9 mouse cellular contexts compared by ENCODE assay signal in genomic region chr12:86659447-86659968, GRCm38 (mm10). TPM values are rescaled to one million over a fixed set of nuclear protein-coding genes. Genes with fewer than 3 reads are reported as not detected.
A peak's percentile ranks its signal among the peaks of the same experiment; 100 is the strongest.
DNase-seq lines count a peak whose midpoint lies in the region; ATAC-seq lines count a peak whose summit lies in the region.
"Had no signal": no experiment of that assay in that cellular context is flagged by ENCODE, and none has a peak within 500 bp of the region (broad histone marks: within the 10 kb centered on the region; RNA-seq: fewer than 3 reads in every experiment).

No protein-coding gene starts in this region.

- H3K4me3 ChIP-seq in embryonic facial prominence, embryonic 10.5 days, result no peak overlapping the region
- no peak overlapping the region for H3K4me3 ChIP-seq in hindbrain, embryonic 16.5 days (ENCODE audit: low read length)
- H3K4me3 ChIP-seq: megakaryocyte, embryonic 14.5 days had no signal

- peak; percentile 84 for ATAC-seq in hindbrain, embryonic 16.5 days
- no peak for ATAC-seq in megakaryocyte, adult 5-6 weeks (ENCODE audit: poor library complexity, severe bottlenecking)
- ATAC-seq in monocyte, adult 5-6 weeks (replicated peaks; ENCODE audit: insufficient number of reproducible peaks, low FRiP score, low TSS enrichment, poor library complexity, severe bottlenecking), result no peak

- no peak overlapping the region for H3K9ac ChIP-seq in hindbrain, embryonic 16.5 days (ENCODE audit: low read depth, low read length)

- H3K4me1 ChIP-seq in embryonic facial prominence, embryonic 10.5 days, result peaks cover 14% of the 10 kb centered on the region
- peaks cover 7% of the 10 kb centered on the region; the same call in 1 of the 2 replicates for H3K4me1 ChIP-seq in hindbrain, embryonic 16.5 days (ENCODE audit: control insufficient read depth, insufficient read depth, low read depth, low read length)

- H3K36me3 ChIP-seq in embryonic facial prominence, embryonic 10.5 days (replicated peaks), result no peaks in the 10 kb centered on the region
- no peaks in the 10 kb centered on the region for H3K36me3 ChIP-seq in hindbrain, embryonic 16.5 days (ENCODE audit: control insufficient read depth, insufficient read depth, low read length)

- H3K27ac ChIP-seq in embryonic facial prominence, embryonic 10.5 days (replicated peaks), result peak overlapping the region; percentile 41
- peak overlapping the region; percentile 37 for H3K27ac ChIP-seq in hindbrain, embryonic 16.5 days (ENCODE audit: low read depth, low read length)

- no peak overlapping the region for H3K4me2 ChIP-seq in hindbrain, embryonic 16.5 days (ENCODE audit: low read length)

- peaks cover 2% of the 10 kb centered on the region for H3K27me3 ChIP-seq in embryonic facial prominence, embryonic 10.5 days (replicated peaks; ENCODE audit: low read depth, poor library complexity, severe bottlenecking)
- H3K27me3 ChIP-seq in hindbrain, embryonic 16.5 days (replicated peaks; ENCODE audit: control insufficient read depth, insufficient read depth, low read length), result no peaks in the 10 kb centered on the region

- peak; percentile 51 to 72 for DNase-seq in layer of hippocampus, adult 18-20 months (ENCODE audit: low spot score in 2 of 2)
- no peak for DNase-seq in layer of hippocampus, adult 9-11 months
- no peak for DNase-seq in embryonic facial prominence, embryonic 10.5 days (ENCODE audit: low spot score)
- peak; percentile 57 to 71 for DNase-seq in right cerebral cortex, postnatal 10 days (ENCODE audit: low spot score in 2 of 2)
- no peak for DNase-seq in c-Kit-positive CD71-positive TER-119-positive erythroid progenitor cells, embryonic 14.5 days (ENCODE audit: low spot score)

- no peaks in the 10 kb centered on the region for H3K9me3 ChIP-seq in embryonic facial prominence, embryonic 10.5 days
- 0 out of 2 replicates have a peak, but pooled peaks cover 2% of the 10 kb centered on the region for H3K9me3 ChIP-seq in hindbrain, embryonic 16.5 days (ENCODE audit: control insufficient read depth, low read length)

- WGBS in embryonic facial prominence, embryonic 10.5 days, result 43% methylated on average over 6 of the region's 6 CpGs
- WGBS in hindbrain, embryonic 16.5 days, result 7% methylated on average over 6 of the region's 6 CpGs

RNA-seq across cellular contexts. Expression of gene Vash1, which starts 19.0 kb away (rescaled TPM):
- total RNA-seq in layer of hippocampus, adult 18-20 months (2021), result 10 to 100 TPM; 36.8 to 37.8 TPM
- polyA plus RNA-seq in embryonic facial prominence, embryonic 10.5 days (2016; fragmentation: Nextera tagmentation; extraction: Ambion mirVana), result 13.5 and 14.7 TPM in 2 replicates
- polyA plus RNA-seq in hindbrain, embryonic 16.5 days (2015; fragmentation: Nextera tagmentation; extraction: Ambion mirVana), result 28.3 and 31.5 TPM in 2 replicates
- total RNA-seq in megakaryocyte, adult 5-6 weeks (2015), result not detected in 2 replicates
- 0.16 TPM in 1 of 2 replicates, not detected in the other for total RNA-seq in megakaryocyte, adult 5-6 weeks (2017)
- not detected in 3 replicates for total RNA-seq in monocyte, adult 5-6 weeks (2017)

Comparison
In these comparisons a context has a peak if more than half of its experiments do, and no peak if none do; other contexts are left out.
1. DNase-seq: peak in layer of hippocampus, adult 18-20 months (2 of 2) and right cerebral cortex, postnatal 10 days (2 of 2); none in layer of hippocampus, adult 9-11 months (single experiment), embryonic facial prominence, embryonic 10.5 days (single experiment) and c-Kit-positive CD71-positive TER-119-positive erythroid progenitor cells, embryonic 14.5 days (single experiment).
2. RNA of gene Vash1, which starts 19.0 kb away (total RNA-seq): 36.8 to 37.8 TPM in layer of hippocampus, adult 18-20 months; 0.16 TPM in megakaryocyte, adult 5-6 weeks and not detected in monocyte, adult 5-6 weeks; every median in the first group is over 10 times any median in the second.